Mouse (Mus musculus): ENCODE results near the gene Aff3.

DNA sequence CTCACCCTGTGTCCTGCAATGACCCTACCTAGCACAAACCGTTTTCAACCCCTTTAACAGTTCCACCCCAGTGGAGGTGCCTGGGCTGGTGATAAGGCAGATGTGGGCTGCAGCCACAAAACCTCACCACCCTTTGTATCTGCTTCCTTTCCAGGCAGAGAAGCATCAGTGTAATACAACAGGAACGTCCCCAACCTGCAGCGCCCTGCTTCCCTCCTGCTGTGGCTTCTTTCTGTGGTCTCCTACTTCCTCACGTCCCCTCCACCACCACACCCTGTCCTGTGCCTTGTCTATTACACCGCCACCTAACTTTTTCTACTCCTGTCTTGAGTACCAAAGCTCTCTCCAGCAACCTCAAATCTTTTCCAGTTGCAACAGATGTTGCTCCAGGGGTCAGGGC is 29.4 kb upstream of the Aff3 start:
- TF ChIP-seq HCFC1 (IDR thresholded peaks at IDR 0.05; ENCODE audit: borderline replicate concordance, insufficient read depth, low read length) = no peak
- no peak for TF ChIP-seq CHD2 (IDR thresholded peaks at IDR 0.05; ENCODE audit: low read depth, low read length)
- no peak for TF ChIP-seq MAFK (IDR thresholded peaks at IDR 0.05; ENCODE audit: insufficient read depth, low read depth, low read length)
- no peak for TF ChIP-seq ZC3H11A (IDR thresholded peaks at IDR 0.05; ENCODE audit: borderline replicate concordance, low read depth, low read length)
